Mouse (Mus musculus): Measurements from ENCODE around the gene Plekha6. TPM values are rescaled to one million over a fixed set of nuclear protein-coding genes. Genes with fewer than 3 reads are reported as not detected.

The Plekha6 gene
- polyA plus RNA-seq, 1 experiment, result 104 TPM

DNA sequence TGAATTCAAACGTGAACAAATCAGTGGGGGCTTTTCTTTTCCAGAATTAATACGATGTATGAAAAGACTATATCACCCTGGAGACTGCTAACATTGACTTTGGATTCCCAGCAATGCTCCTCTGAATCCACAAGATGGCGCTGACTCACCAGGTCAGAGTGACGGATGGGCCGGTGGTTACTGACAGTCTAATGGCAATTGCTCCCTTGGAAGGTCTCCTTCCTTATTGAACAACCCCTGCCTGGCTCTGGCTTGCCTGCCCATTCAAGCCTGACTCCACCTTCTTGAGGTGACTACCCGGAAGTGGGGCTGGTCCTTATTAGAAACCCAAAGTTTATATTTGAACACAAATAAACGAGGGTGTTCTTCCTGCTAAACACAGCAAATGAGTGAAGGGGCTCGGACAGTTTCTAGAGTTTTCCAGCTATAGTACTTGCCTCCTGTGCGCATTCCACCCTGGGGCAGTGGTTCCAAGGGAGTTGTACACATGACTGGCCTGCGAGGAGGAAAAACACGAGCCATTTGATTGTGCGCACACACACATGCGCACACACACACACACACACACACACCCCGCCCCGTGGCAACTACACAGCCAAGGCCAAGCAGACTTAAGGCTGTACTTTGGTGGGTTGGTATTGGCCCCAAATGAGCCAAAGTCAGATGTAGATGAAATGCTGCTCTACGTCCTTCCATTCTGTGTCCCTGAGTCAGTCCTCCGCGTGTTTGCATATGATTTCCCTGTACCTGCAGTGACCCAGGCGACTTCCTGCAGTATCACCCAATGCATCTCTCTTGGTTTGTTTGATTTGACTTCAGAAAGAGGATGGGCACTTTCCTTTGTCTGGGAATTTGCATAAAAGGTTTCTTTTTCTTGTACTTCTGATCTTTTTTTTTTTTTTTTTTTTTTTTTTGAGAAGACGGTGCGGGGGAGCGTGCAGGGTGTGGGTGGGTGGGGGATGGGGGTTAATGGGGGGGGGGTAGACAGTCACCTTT is 17.7 kb upstream of the Plekha6 start:
- H3K27me3 ChIP-seq (ENCODE audit: control insufficient read depth, insufficient read depth, low read length), result no peaks in the 10 kb centered on the region
- H3K4me3 ChIP-seq (ENCODE audit: low read depth, low read length), result peak overlapping the region; percentile 31
- peak overlapping the region; percentile 79 for H3K27ac ChIP-seq (ENCODE audit: insufficient read depth, low read depth, low read length)
- peaks cover 7% of the 10 kb centered on the region for H3K36me3 ChIP-seq (ENCODE audit: control insufficient read depth, insufficient read depth, low read length)
- peaks cover 6% of the 10 kb centered on the region; the same call in 1 of the 2 replicates for H3K4me1 ChIP-seq (ENCODE audit: control insufficient read depth, insufficient read depth, insufficient read length, low read length)
- TF ChIP-seq CTCF (IDR thresholded peaks at IDR 0.05; ENCODE audit: extremely low read depth, insufficient read length, insufficient replicate concordance, low read depth, low read length), result peak; percentile 92
- TF ChIP-seq POLR2A (IDR thresholded peaks at IDR 0.05; ENCODE audit: low read depth, low read length), result no peak
- WGBS, result 25% methylated on average over 21 of the region's 22 CpGs

DNA sequence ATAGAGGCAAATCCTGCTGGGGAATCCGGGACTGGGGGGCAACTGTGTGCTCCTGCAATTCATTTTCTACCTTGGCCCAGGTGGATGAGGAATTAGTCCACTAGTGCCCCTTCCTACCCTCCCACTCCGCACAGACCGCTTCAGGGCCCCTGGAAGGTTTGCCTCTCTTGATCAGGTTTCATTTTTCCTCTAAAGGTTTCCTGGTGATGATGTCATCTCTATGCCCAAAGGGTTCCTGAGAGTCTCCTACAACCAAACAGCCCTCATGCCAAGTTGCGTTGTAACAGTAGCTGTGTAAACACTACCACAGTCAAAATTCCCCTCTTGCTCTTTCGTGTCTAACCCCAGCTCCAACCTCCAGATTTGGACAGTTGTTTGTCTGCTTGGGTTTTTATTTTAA is 16.7 kb upstream of the Plekha6 start:
- WGBS, result 61% methylated on average over 5 of the region's 5 CpGs
- no peak overlapping the region for H3K4me3 ChIP-seq (ENCODE audit: low read depth, low read length)
- no peak for TF ChIP-seq CTCF (IDR thresholded peaks at IDR 0.05; ENCODE audit: extremely low read depth, insufficient read length, insufficient replicate concordance, low read depth, low read length)
- TF ChIP-seq POLR2A (IDR thresholded peaks at IDR 0.05; ENCODE audit: low read depth, low read length), result no peak
- H3K27me3 ChIP-seq (ENCODE audit: control insufficient read depth, insufficient read depth, low read length), result no peaks in the 10 kb centered on the region
- no peak overlapping the region for H3K27ac ChIP-seq (ENCODE audit: insufficient read depth, low read depth, low read length)
- peaks cover 3% of the 10 kb centered on the region for H3K36me3 ChIP-seq (ENCODE audit: control insufficient read depth, insufficient read depth, low read length)
- H3K4me1 ChIP-seq (ENCODE audit: control insufficient read depth, insufficient read depth, insufficient read length, low read length), result peaks cover 6% of the 10 kb centered on the region; the same call in 1 of the 2 replicates

DNA sequence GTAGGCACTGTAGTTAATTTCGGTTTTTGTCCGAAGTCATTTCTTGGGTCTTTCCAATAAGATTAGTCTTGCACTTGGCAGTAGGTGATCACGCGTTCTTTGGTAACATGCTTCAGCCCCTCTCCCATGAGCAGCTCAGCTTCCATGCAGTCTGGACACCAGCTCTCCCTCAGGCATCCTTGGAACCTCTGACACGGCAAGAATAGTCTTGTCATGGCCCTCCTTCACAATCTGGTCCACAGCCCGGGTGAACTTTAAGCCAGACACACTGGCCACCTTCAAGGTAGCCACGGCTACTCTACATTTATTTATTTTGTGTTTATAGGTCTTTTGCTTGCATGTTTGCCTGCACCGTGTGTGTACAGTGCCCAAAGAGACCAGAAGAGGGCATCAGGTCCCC is 15.9 kb upstream of the Plekha6 start:
- Histone ChIP-seq H3K4me3 (ENCODE audit: low read depth, low read length) (no peak overlapping the region), H3K4me1 (ENCODE audit: control insufficient read depth, insufficient read depth, insufficient read length, low read length) (peaks cover 2% of the 10 kb centered on the region; the same call in 1 of the 2 replicates), H3K36me3 (ENCODE audit: control insufficient read depth, insufficient read depth, low read length) (no peaks in the 10 kb centered on the region), H3K27ac (ENCODE audit: insufficient read depth, low read depth, low read length) (no peak overlapping the region), H3K27me3 (ENCODE audit: control insufficient read depth, insufficient read depth, low read length) (no peaks in the 10 kb centered on the region)
- 95% methylated on average over 8 of the region's 8 CpGs for WGBS
- TF ChIP-seq CTCF (IDR thresholded peaks at IDR 0.05; ENCODE audit: extremely low read depth, insufficient read length, insufficient replicate concordance, low read depth, low read length), result no peak
- TF ChIP-seq POLR2A (IDR thresholded peaks at IDR 0.05; ENCODE audit: low read depth, low read length), result no peak

DNA sequence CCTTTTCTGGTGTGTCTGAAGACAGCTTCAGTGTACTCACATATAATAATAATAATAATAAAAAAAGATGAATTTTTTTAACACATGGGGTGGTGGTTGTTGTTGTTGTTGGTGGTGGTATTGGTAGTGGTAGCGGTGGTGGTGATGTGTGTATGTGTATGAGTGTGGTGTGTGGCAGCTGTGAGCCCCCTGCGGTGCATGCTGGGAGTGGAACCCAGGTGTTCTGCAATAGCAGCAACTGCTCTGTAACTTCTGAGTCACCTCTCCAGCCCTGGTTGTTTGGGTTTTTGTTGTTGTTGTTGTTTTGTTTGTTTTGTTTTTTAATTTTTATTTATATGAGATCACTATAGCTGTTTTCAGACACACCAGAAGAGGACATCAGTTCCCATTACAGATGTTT is 13.5 kb upstream of the Plekha6 start:
- WGBS, result 98% methylated on average over 2 of the region's 2 CpGs
- Histone ChIP-seq H3K4me1 (ENCODE audit: control insufficient read depth, insufficient read depth, insufficient read length, low read length) (peaks cover 6% of the 10 kb centered on the region; the same call in 1 of the 2 replicates), H3K27ac (ENCODE audit: insufficient read depth, low read depth, low read length) (no peak overlapping the region), H3K27me3 (ENCODE audit: control insufficient read depth, insufficient read depth, low read length) (no peaks in the 10 kb centered on the region), H3K36me3 (ENCODE audit: control insufficient read depth, insufficient read depth, low read length) (no peaks in the 10 kb centered on the region), H3K4me3 (ENCODE audit: low read depth, low read length) (no peak overlapping the region)
- TF ChIP-seq POLR2A (IDR thresholded peaks at IDR 0.05; ENCODE audit: low read depth, low read length), result no peak
- no peak for TF ChIP-seq CTCF (IDR thresholded peaks at IDR 0.05; ENCODE audit: extremely low read depth, insufficient read length, insufficient replicate concordance, low read depth, low read length)

DNA sequence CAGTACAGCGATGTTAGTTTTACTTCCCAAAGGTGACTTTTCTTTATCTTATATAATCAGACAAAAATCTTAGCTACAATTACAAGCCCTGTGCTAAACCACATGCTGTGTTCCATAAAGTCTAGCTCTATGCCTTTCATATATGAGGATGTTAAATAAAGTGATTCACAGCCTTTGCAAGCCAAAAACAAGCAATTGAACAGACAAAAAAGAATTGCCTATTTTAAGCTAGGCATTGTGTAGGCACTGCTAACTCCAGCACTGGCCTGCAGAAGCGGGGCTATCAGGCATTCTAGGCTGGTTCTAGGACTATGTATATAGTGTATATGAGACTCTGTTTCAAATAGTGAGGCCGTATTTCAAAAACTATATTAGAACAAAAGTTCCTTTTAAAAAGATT is 11.8 kb upstream of the Plekha6 start:
- Histone ChIP-seq H3K27ac (ENCODE audit: insufficient read depth, low read depth, low read length) (no peak overlapping the region), H3K4me1 (ENCODE audit: control insufficient read depth, insufficient read depth, insufficient read length, low read length) (peaks cover 4% of the 10 kb centered on the region; the same call in 1 of the 2 replicates), H3K27me3 (ENCODE audit: control insufficient read depth, insufficient read depth, low read length) (no peaks in the 10 kb centered on the region), H3K4me3 (ENCODE audit: low read depth, low read length) (no peak overlapping the region), H3K36me3 (ENCODE audit: control insufficient read depth, insufficient read depth, low read length) (no peaks in the 10 kb centered on the region)
- WGBS, result 88% methylated on average over 3 of the region's 3 CpGs
- TF ChIP-seq CTCF (IDR thresholded peaks at IDR 0.05; ENCODE audit: extremely low read depth, insufficient read length, insufficient replicate concordance, low read depth, low read length) (no peak), POLR2A (IDR thresholded peaks at IDR 0.05; ENCODE audit: low read depth, low read length) (no peak)

DNA sequence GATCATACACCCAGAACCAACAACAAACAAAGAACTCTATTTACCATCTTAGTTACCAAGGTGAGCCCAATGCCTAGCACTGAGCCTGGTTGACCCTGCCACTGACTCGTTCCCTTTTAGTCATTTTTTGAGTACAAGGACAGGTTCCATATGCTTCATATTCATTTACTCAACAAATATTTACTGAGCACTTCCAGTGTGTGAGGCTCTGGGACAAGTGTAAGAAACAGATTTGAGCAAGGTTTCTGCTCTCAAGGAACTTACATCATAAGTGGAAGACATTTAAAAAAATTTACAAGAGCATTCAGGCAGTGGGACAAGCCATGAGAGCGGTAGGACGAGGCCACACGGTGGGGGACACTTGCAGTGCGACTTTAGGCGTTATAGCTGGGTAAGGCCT is 8.7 kb upstream of the Plekha6 start:
- no peak for TF ChIP-seq POLR2A (IDR thresholded peaks at IDR 0.05; ENCODE audit: low read depth, low read length)
- TF ChIP-seq CTCF (IDR thresholded peaks at IDR 0.05; ENCODE audit: extremely low read depth, insufficient read length, insufficient replicate concordance, low read depth, low read length), result no peak
- no peak overlapping the region for H3K4me3 ChIP-seq (ENCODE audit: low read depth, low read length)
- peaks cover 11% of the 10 kb centered on the region; the same call in 1 of the 2 replicates for H3K4me1 ChIP-seq (ENCODE audit: control insufficient read depth, insufficient read depth, insufficient read length, low read length)
- WGBS, result 89% methylated on average over 6 of the region's 6 CpGs
- H3K27me3 ChIP-seq (ENCODE audit: control insufficient read depth, insufficient read depth, low read length), result no peaks in the 10 kb centered on the region
- H3K27ac ChIP-seq (ENCODE audit: insufficient read depth, low read depth, low read length), result no peak overlapping the region
- no peaks in the 10 kb centered on the region for H3K36me3 ChIP-seq (ENCODE audit: control insufficient read depth, insufficient read depth, low read length)

DNA sequence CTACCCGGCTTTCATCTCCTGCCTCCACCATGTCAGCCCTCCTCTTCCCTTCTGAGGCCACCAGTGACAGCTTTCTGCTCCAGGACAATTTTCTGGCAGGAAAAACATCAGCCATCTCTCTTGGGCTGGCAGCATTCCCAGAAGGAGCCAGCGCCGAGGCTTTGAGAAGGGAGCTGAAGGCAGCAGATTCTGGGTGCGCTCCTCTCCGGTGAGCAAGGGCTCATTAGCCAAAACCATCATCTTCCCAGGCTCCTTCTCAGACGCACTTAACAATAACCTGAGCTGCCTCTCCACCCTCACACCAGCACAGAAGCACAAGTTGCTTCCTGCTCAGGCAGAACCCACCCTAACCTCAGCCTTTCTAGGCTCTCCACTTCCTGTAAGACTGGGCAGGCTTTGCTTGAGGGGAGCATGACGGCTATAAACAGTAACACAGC is 4.9 kb upstream of the Plekha6 start:
- H3K4me3 ChIP-seq (ENCODE audit: low read depth, low read length), result peak overlapping the region; percentile 38
- peaks cover 4% of the 10 kb centered on the region; the same call in 1 of the 2 replicates for H3K27me3 ChIP-seq (ENCODE audit: control insufficient read depth, insufficient read depth, low read length)
- peaks cover 25% of the 10 kb centered on the region; the same call in 1 of the 2 replicates for H3K4me1 ChIP-seq (ENCODE audit: control insufficient read depth, insufficient read depth, insufficient read length, low read length)
- WGBS, result 6% methylated on average over 7 of the region's 7 CpGs
- no peak for TF ChIP-seq CTCF (IDR thresholded peaks at IDR 0.05; ENCODE audit: extremely low read depth, insufficient read length, insufficient replicate concordance, low read depth, low read length)
- no peak for TF ChIP-seq POLR2A (IDR thresholded peaks at IDR 0.05; ENCODE audit: low read depth, low read length)
- 0 out of 2 replicates have a peak overlapping the region, but pooled peaks have one; percentile 0 for H3K27ac ChIP-seq (ENCODE audit: insufficient read depth, low read depth, low read length)
- no peaks in the 10 kb centered on the region for H3K36me3 ChIP-seq (ENCODE audit: control insufficient read depth, insufficient read depth, low read length)

Measured in small intestine, adult 2 months (tissue).